Mouse (Mus musculus) effector memory CD4-positive, alpha-beta T cell, adult 7 months (primary cell): ENCODE measurements around the gene Muc1. TPM values are rescaled to one million over a fixed set of nuclear protein-coding genes. Genes with fewer than 3 reads are reported as not detected.

ENCODE experiments used
- polyA plus RNA-seq: library from polyadenylated mRNA; unstranded; fragments of 100-300 nt; shearing (Covaris generic); gene quantifications from one replicate; pipeline ENCODE4 v1.2.1, GENCODE M21; 2017

Gene Muc1
- 12.5 TPM for polyA plus RNA-seq

DNA sequence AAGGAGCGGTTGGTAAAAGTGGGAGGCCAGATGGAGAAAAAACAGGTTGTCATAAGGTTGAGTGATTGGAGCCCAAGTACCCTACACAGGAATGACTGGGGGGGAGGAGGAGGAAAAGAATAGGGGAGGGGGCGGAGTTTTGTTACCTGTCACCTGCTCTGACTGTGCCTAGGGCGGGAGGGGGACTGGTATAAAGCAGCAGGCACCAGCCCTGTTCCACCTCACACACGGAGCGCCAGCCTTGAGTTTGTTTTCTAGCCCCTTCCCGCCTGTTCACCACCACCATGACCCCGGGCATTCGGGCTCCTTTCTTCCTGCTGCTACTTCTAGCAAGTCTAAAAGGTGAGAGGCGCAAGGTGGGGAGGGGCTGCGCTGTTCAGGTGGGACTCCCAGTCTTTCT lies at the start of gene Muc1:
Gene Muc1, plus strand, starts transcription at position 222 of the 400 bp plus-strand sequence.

GRCm38 (mm10) chr3:89183058-89183958 lies 45.5 kb upstream of the Muc1 start, which contains the start of gene Fam189b:
Gene Fam189b, plus strand, starts transcription at chr3:89183143.

DNA sequence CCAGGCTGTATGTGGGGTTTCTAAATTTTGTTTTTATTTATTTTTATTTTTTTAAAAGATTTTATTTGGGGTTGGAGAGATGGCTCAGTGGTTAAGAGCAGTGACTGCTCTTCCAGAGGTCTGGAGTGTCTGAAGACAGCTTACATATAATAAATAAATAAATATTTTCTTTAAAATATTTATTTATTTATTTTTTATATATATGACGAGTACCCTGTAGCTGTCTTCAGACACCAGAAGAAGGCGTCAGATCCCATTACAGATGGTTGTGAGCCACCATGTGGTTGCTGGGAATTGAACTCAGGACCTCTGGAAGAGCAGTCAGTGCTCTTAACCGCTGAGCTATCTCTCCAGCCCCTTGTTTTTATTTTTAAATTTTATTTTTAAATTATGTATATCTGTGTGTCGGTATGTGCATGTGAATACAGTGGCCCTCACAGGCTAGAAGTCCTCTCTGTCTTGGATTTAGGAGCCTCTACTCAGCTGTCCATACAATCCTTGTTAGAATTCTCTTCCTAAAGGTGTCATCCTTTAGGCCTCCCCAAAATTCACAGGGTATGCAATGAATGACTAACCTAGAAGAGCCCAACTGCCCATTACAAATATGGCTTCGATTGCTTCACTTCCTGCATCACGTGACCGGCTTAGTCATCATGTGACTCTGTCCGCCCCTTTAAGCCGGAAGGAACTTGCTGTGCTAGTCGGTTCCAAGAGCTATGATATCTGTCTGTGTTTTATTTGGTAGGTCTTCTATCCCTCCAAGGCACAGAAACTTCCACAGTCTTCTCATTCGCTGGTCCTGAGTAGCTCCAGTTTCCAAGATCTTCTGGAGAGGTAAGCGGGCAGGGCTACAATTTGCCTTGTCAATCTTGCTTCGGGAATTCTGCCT lies 26.4 kb upstream of the Muc1 start, which contains the start of gene Gba:
Gene Gba, plus strand, starts transcription at position 676 of the 889 bp plus-strand sequence.

DNA sequence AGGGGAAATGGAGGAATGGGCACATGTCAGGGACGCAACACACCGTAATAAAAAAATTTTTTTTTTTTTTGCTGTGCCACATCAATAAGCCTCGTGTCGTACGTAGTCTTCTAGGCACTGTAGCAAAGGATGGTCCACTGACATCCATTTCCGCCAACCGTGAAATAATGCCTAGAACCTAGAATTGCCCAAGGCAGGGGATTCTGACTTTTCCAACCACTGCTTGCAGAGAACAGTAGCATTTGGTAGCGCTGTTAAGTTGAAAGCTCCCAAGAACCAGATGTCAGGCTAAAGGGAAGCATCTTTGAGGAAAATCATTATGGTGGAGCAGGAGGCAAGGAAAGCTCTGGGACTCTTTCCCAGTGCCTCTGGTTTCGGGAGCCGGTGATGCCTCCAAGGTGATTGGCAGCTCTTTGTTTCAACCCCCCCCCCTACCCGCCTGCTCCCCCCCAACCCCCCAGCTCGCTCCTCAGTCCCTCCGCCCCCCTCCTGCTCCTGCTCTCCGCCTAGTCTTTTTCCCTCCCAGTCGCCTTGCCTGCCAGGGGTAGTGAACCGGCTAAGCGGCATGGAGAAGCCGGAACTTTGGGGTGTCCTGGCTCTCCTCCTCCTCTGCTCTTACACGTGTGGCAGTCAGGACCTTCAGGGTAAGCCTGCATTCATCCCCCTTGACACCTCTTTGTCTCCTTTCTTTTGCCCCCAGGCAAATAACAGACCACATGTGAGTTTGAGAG lies 14.0 kb upstream of the Muc1 start, which contains the start of gene Thbs3:
Gene Thbs3, plus strand, starts transcription at position 500 of the 731 bp plus-strand sequence.

DNA sequence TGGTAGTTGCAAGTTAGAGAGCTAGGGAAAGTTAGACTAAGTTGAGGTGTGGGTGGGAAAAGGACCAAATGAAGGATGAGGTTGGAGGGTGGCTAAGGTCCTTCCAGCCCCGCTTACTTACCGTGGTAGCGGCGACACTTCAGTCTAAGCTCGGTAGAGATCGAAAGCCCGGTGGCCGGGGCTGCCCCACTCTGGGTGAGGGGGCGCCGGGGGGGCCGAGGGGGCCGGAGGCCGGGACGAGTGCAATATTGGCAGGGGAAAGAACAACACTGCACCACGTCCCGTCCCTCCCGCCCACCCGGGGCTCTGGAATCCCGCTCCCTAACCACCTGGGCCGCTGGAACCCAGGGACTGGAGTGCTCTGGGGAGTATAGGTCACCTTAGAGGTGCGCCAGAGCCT lies 2.0 kb upstream of the Muc1 start, which contains the start of gene Mtx1:
Gene Mtx1, minus strand, starts transcription at position 189 of the 400 bp plus-strand sequence.

DNA sequence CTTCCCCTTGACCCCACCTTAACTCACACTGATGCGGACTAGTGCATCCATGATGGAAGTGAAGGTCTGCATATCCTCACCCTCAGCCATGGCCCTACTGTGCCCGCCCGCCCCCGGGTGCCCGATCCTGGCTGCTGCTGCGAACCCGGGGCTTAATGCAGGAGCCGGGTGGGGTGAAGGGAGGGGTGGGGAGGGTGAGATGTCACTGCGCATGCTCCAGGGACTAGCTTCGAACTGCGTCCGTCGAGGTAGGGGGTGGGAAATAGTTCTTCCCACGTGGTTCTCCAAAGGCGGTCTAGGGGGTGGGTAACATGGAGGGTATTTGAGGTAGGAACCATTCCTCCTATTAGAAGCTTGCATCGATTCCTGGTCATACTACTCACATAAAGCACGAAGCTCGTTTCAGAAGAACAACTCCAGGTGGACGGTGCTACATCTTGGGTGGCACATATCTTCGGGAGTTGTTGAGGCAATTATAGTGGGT lies 16.9 kb downstream of the Muc1 start, which contains the start of gene Krtcap2:
Gene Krtcap2, plus strand, starts transcription at position 279 of the 484 bp plus-strand sequence.

DNA sequence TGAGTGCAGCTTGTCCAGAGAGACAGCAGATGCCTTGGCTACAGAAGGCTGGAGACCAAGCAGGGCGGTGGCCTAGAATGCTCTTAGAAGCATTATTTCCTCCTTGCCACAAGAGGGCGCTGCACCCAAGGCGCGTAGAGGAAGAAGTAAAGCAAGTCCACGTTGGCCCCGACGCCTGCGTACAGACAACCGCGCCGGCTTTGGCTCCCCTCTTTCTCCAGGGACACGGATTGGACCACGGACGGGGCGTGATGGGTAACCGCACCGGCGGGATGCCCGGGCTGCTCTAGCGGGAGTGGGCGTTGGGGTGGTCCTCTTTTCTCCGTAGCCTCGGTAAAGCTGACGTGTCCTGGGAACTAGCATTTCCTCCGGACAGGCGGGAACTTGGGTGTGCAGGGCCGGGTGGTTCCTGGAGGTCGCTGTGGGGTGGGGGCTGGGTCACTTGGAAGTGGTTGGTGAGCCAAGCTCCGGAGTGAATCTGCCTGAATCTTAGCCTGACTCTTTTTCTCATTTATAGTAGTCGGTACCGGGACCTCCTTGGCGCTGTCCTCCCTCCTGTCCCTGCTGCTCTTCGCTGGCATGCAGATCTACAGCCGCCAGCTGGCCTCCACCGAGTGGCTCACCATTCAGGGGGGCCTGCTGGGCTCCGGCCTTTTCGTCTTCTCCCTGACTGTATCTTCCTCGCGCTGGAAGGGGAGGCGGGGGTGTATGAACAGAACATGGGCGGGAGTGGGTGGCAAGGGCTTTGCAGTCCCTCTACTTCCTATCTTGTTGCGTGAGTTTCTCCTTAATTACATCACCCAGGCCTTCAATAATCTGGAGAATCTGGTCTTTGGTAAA lies 17.6 kb downstream of the Muc1 start, which contains the start of gene Trim46:
Gene Trim46, minus strand, starts transcription at position 49 of the 840 bp plus-strand sequence.

GRCm38 (mm10) chr3:89259076-89259475 lies 30.2 kb downstream of the Muc1 start, which contains the start of gene Dpm3:
Gene Dpm3, plus strand, starts transcription at chr3:89259358.

GRCm38 (mm10) chr3:89270051-89270755 lies 41.3 kb downstream of the Muc1 start, which contains the start of gene Slc50a1:
Gene Slc50a1, minus strand, starts transcription at chr3:89270570.

DNA sequence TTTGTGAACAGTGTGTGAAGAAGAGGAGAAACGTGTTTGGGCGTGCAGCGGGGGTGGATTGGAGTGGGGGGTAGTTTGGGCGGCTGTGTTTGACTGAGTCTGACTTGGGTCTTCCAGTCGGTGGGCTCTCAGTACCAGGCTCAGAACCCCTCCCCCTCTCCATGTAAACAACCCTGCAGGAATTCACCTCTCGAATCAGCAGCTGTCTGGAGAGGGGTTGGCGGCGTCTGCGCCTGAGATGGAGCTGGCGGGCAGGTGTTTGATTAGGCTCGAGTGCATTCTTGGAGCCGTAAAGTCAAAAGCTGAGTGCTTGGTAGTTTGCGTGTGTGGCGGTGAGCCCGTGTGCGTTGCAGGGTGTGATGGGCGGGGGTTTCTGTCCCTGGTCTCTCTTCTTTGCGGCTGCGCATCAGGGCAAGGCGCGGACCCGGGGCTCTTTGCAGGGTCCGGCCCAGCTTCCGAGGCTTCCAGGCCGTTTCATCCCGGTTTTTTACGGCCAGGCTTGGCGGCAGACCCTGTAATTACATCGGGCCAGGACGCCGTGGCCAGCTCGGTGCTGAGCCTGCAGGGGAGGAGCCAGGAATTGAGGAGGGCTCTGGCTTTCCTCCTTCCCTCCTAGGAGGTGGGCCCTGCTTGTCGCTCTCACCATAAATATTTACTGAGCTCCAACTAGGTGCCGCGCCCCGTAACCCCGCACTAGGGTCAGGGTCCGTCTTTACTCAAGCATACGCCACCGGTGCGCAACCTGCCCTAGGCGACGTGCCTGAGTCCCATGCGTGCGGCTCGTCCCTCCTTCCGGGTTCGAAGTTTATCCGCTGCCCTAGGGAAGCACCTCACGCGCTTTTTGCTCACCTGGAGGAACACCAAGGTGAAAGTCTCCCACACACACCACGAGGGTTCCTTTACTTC lies 52.0 kb downstream of the Muc1 start, which contains the start of gene Efna1:
Gene Efna1, minus strand, starts transcription at position 537 of the 906 bp plus-strand sequence.

Other genes starting within 250 kb of the Muc1 start
- gene Rusc1, start 135.7 kb upstream of the Muc1 start, polyA plus RNA-seq, result 76.9 TPM
- not detected for gene Gm43738, start 128.0 kb upstream of the Muc1 start, polyA plus RNA-seq
- 39.4 TPM for gene Fdps, start 127.1 kb upstream of the Muc1 start, polyA plus RNA-seq
- gene Pklr, start 92.9 kb upstream of the Muc1 start, polyA plus RNA-seq, result not detected
- 0.48 TPM for gene Hcn3, start 68.9 kb upstream of the Muc1 start, polyA plus RNA-seq
- gene Clk2, start 64.3 kb upstream of the Muc1 start, polyA plus RNA-seq, result 80.7 TPM
- 240 TPM for gene Scamp3, start 51.6 kb upstream of the Muc1 start, polyA plus RNA-seq
- 102 TPM for gene Fam189b, start 45.9 kb upstream of the Muc1 start, polyA plus RNA-seq
- gene Gba, start 26.1 kb upstream of the Muc1 start, polyA plus RNA-seq, result 106 TPM
- 2.3 TPM for gene Thbs3, start 13.9 kb upstream of the Muc1 start, polyA plus RNA-seq
- gene Mtx1, start 2.0 kb upstream of the Muc1 start, polyA plus RNA-seq, result 86.4 TPM
- gene Krtcap2, start 16.9 kb downstream of the Muc1 start, polyA plus RNA-seq, result 246 TPM
- 2.6 TPM for gene Trim46, start 17.3 kb downstream of the Muc1 start, polyA plus RNA-seq
- 76.3 TPM for gene Dpm3, start 30.3 kb downstream of the Muc1 start, polyA plus RNA-seq
- gene Slc50a1, start 41.5 kb downstream of the Muc1 start, polyA plus RNA-seq, result 134 TPM
- gene Efna1, start 52.1 kb downstream of the Muc1 start, polyA plus RNA-seq, result not detected
- gene Efna3, start 93.9 kb downstream of the Muc1 start, polyA plus RNA-seq, result not detected
- gene Efna4, start 109.0 kb downstream of the Muc1 start, polyA plus RNA-seq, result 0.32 TPM
- gene Adam15, start 120.9 kb downstream of the Muc1 start, polyA plus RNA-seq, result 18.8 TPM
- 0.16 TPM for gene Dcst2, start 132.9 kb downstream of the Muc1 start, polyA plus RNA-seq
- 0.16 TPM for gene Dcst1, start 136.2 kb downstream of the Muc1 start, polyA plus RNA-seq
- gene Zbtb7b, start 165.7 kb downstream of the Muc1 start, polyA plus RNA-seq, result 10.7 TPM
- not detected for gene Lenep, start 173.7 kb downstream of the Muc1 start, polyA plus RNA-seq
- gene Flad1, start 182.8 kb downstream of the Muc1 start, polyA plus RNA-seq, result 32.0 TPM
- gene Cks1b, start 189.3 kb downstream of the Muc1 start, polyA plus RNA-seq, result 10.2 TPM
- gene Shc1, start 189.4 kb downstream of the Muc1 start, polyA plus RNA-seq, result 71.5 TPM
- gene Pygo2, start 201.2 kb downstream of the Muc1 start, polyA plus RNA-seq, result 47.8 TPM
- 109 TPM for gene Pbxip1, start 207.6 kb downstream of the Muc1 start, polyA plus RNA-seq
- 7.7 TPM for gene Pmvk, start 225.5 kb downstream of the Muc1 start, polyA plus RNA-seq